10 mouse cellular contexts compared by ENCODE assay signal in genomic region chr9:94378835-94379234, GRCm38 (mm10).
A peak's percentile ranks its signal among the peaks of the same experiment; 100 is the strongest.
DNase-seq lines count a peak whose midpoint lies in the region; ATAC-seq and TF ChIP-seq lines count a peak whose summit lies in the region.
"Had no signal": no experiment of that assay in that cellular context is flagged by ENCODE, and none has a peak within 500 bp of the region (broad histone marks: within the 10 kb centered on the region; RNA-seq: fewer than 3 reads in every experiment).

No protein-coding gene starts in this region.

- 18% methylated on average over 5 of the region's 5 CpGs for WGBS in heart, postnatal 0 days
- 25% methylated on average over 5 of the region's 5 CpGs for WGBS in lung, postnatal 0 days

- ATAC-seq in heart, postnatal 0 days (ENCODE audit: insufficient read depth, low read depth) = no peak
- peak; percentile 77 for ATAC-seq in lung, postnatal 0 days

- H3K27me3 ChIP-seq in heart, postnatal 0 days (ENCODE audit: control insufficient read depth, insufficient read depth, low read length) = no peaks in the 10 kb centered on the region
- no peaks in the 10 kb centered on the region for H3K27me3 ChIP-seq in lung, postnatal 0 days (replicated peaks; ENCODE audit: insufficient read depth, low read length)
- H3K27me3 ChIP-seq: embryonic facial prominence, embryonic 15.5 days had no signal

- H3K4me2 ChIP-seq in heart, postnatal 0 days (ENCODE audit: low read depth, low read length) = no peak overlapping the region
- no peak overlapping the region for H3K4me2 ChIP-seq in lung, postnatal 0 days (replicated peaks; ENCODE audit: low read depth, low read length)
- H3K4me2 ChIP-seq: embryonic facial prominence, embryonic 15.5 days had no signal

- 0 out of 2 replicates have a peak, but pooled peaks cover 4% of the 10 kb centered on the region for H3K4me1 ChIP-seq in heart, postnatal 0 days (ENCODE audit: control insufficient read depth, insufficient read depth)
- no peaks in the 10 kb centered on the region for H3K4me1 ChIP-seq in lung, postnatal 0 days (ENCODE audit: insufficient read depth, low read depth, low read length)
- H3K4me1 ChIP-seq: embryonic facial prominence, embryonic 15.5 days had no signal

- no peak for TF ChIP-seq POLR2A in brain, embryonic 14.5 days (IDR thresholded peaks at IDR 0.05; ENCODE audit: borderline replicate concordance, extremely low read depth, insufficient read depth, insufficient read length, poor library complexity, severe bottlenecking)

- DNase-seq in embryo, embryonic 10 days (ENCODE audit: low spot score) = peak; percentile 28
- no peak for DNase-seq in embryo, embryonic 9.5 days (ENCODE audit: extremely low spot score)
- DNase-seq in brain, embryonic 14.5 days (ENCODE audit: low read depth) = peak; percentile 79
- DNase-seq in heart, postnatal 0 days (ENCODE audit: low spot score) = peak; percentile 37
- DNase-seq in lung, postnatal 0 days (ENCODE audit: low spot score) = peak; percentile 69
- DNase-seq in thymus, adult 18-20 months = no peak
- DNase-seq in urinary bladder, postnatal 4 days (ENCODE audit: low spot score in 2 of 2) = no peak
- DNase-seq in spleen, postnatal 10 days (ENCODE audit: low spot score in 2 of 2) = no peak

- TF ChIP-seq EP300 in heart, postnatal 0 days (IDR thresholded peaks at IDR 0.05; ENCODE audit: low read depth) = no peak
- TF ChIP-seq EP300 in lung, postnatal 0 days (IDR thresholded peaks at IDR 0.05) = no peak

- no peak overlapping the region for H3K9ac ChIP-seq in heart, postnatal 0 days (replicated peaks; ENCODE audit: low read depth, low read length)
- H3K9ac ChIP-seq in lung, postnatal 0 days (replicated peaks; ENCODE audit: low read depth) = no peak overlapping the region
- H3K9ac ChIP-seq: embryonic facial prominence, embryonic 15.5 days had no signal

- H3K27ac ChIP-seq in heart, postnatal 0 days (ENCODE audit: low read depth) = no peak overlapping the region
- no peak overlapping the region for H3K27ac ChIP-seq in lung, postnatal 0 days (ENCODE audit: low read length)
- H3K27ac ChIP-seq: embryonic facial prominence, embryonic 15.5 days; layer of hippocampus, adult 2 months had no signal

- no peaks in the 10 kb centered on the region for H3K36me3 ChIP-seq in heart, postnatal 0 days (replicated peaks; ENCODE audit: control insufficient read depth, insufficient read depth, low read length)
- H3K36me3 ChIP-seq in lung, postnatal 0 days (ENCODE audit: insufficient read depth, low read length) = no peaks in the 10 kb centered on the region
- H3K36me3 ChIP-seq: embryonic facial prominence, embryonic 15.5 days had no signal

- no peak overlapping the region for H3K4me3 ChIP-seq in heart, postnatal 0 days (ENCODE audit: low read depth, low read length)
- no peak overlapping the region for H3K4me3 ChIP-seq in lung, postnatal 0 days (ENCODE audit: low read depth, low read length)
- H3K4me3 ChIP-seq: embryonic facial prominence, embryonic 15.5 days; layer of hippocampus, adult 2 months had no signal

- TF ChIP-seq CTCF in brain, embryonic 14.5 days (IDR thresholded peaks at IDR 0.05; ENCODE audit: borderline replicate concordance, extremely low read depth, insufficient read depth, insufficient read length) = no peak
- TF ChIP-seq CTCF in heart, postnatal 0 days (IDR thresholded peaks at IDR 0.05; ENCODE audit: low read depth) = no peak
- no peak for TF ChIP-seq CTCF in lung, postnatal 0 days (IDR thresholded peaks at IDR 0.05)

- no peaks in the 10 kb centered on the region for H3K9me3 ChIP-seq in heart, postnatal 0 days (replicated peaks; ENCODE audit: control insufficient read depth, low read length)
- no peaks in the 10 kb centered on the region for H3K9me3 ChIP-seq in lung, postnatal 0 days (ENCODE audit: low read length)
- H3K9me3 ChIP-seq: embryonic facial prominence, embryonic 15.5 days had no signal

Comparison
In these comparisons a context has a peak if more than half of its experiments do, and no peak if none do; other contexts are left out.
1. DNase-seq: peak in embryo, embryonic 10 days (single experiment), brain, embryonic 14.5 days (single experiment), heart, postnatal 0 days (single experiment) and lung, postnatal 0 days (single experiment); none in embryo, embryonic 9.5 days (single experiment), thymus, adult 18-20 months (0 of 2), urinary bladder, postnatal 4 days (0 of 2) and spleen, postnatal 10 days (0 of 2).